ENCODE assay signal across 22 mouse cellular contexts in genomic region chr9:85521342-85521741, GRCm38 (mm10).
DNase-seq lines count a peak whose midpoint lies in the region; ATAC-seq and TF ChIP-seq lines count a peak whose summit lies in the region.
"Had no signal": no experiment of that assay in that cellular context is flagged by ENCODE, and none has a peak within 500 bp of the region (broad histone marks: within the 10 kb centered on the region; RNA-seq: fewer than 3 reads in every experiment).

No protein-coding gene starts in this region.

- WGBS in hindbrain, postnatal 0 days: 86% methylated on average over 2 of the region's 2 CpGs
- 93% methylated on average over 2 of the region's 2 CpGs for WGBS in hindbrain, embryonic 12.5 days
- WGBS in liver, postnatal 0 days (ENCODE audit: insufficient replicate concordance): 55% methylated on average over 2 of the region's 2 CpGs
- WGBS in liver, embryonic 11.5 days: 57% methylated on average over 2 of the region's 2 CpGs
- 86% methylated on average over 2 of the region's 2 CpGs for WGBS in kidney, embryonic 16.5 days

- no peaks in the 10 kb centered on the region for H3K36me3 ChIP-seq in hindbrain, postnatal 0 days (ENCODE audit: insufficient read depth, low read length)
- H3K36me3 ChIP-seq in hindbrain, embryonic 12.5 days: no peaks in the 10 kb centered on the region
- H3K36me3 ChIP-seq in liver, postnatal 0 days (replicated peaks; ENCODE audit: insufficient read depth, low read length): no peaks in the 10 kb centered on the region
- H3K36me3 ChIP-seq in liver, embryonic 11.5 days (ENCODE audit: control insufficient read depth, insufficient read depth, low read length): no peaks in the 10 kb centered on the region
- no peaks in the 10 kb centered on the region for H3K36me3 ChIP-seq in kidney, embryonic 16.5 days (ENCODE audit: insufficient read depth, low read length)
- H3K36me3 ChIP-seq: embryonic facial prominence, embryonic 15.5 days; forebrain, embryonic 15.5 days; G1E; heart, embryonic 15.5 days; hindbrain, embryonic 15.5 days; intestine, embryonic 15.5 days; kidney, embryonic 15.5 days; limb, embryonic 12.5 days; liver, embryonic 13.5 days; lung, embryonic 15.5 days; midbrain, embryonic 12.5 days had no signal

- H3K27me3 ChIP-seq in hindbrain, postnatal 0 days (ENCODE audit: insufficient read depth, low read length): no peaks in the 10 kb centered on the region
- no peaks in the 10 kb centered on the region for H3K27me3 ChIP-seq in hindbrain, embryonic 12.5 days
- no peaks in the 10 kb centered on the region for H3K27me3 ChIP-seq in liver, postnatal 0 days (ENCODE audit: insufficient read depth, low read length)
- H3K27me3 ChIP-seq in liver, embryonic 11.5 days (replicated peaks; ENCODE audit: control insufficient read depth, insufficient read depth, low read length): no peaks in the 10 kb centered on the region
- no peaks in the 10 kb centered on the region for H3K27me3 ChIP-seq in kidney, embryonic 16.5 days (ENCODE audit: insufficient read depth, low read length)
- H3K27me3 ChIP-seq: embryonic facial prominence, embryonic 15.5 days; forebrain, embryonic 15.5 days; heart, embryonic 15.5 days; hindbrain, embryonic 15.5 days; intestine, embryonic 15.5 days; kidney, embryonic 15.5 days; limb, embryonic 12.5 days; liver, embryonic 13.5 days; lung, embryonic 15.5 days; midbrain, embryonic 12.5 days had no signal

- no peaks in the 10 kb centered on the region for H3K4me1 ChIP-seq in hindbrain, postnatal 0 days (ENCODE audit: insufficient read depth, low read length)
- no peaks in the 10 kb centered on the region for H3K4me1 ChIP-seq in hindbrain, embryonic 12.5 days
- no peaks in the 10 kb centered on the region for H3K4me1 ChIP-seq in liver, postnatal 0 days (ENCODE audit: insufficient read depth)
- no peaks in the 10 kb centered on the region for H3K4me1 ChIP-seq in liver, embryonic 11.5 days (replicated peaks; ENCODE audit: control insufficient read depth, insufficient read depth, low read length)
- no peaks in the 10 kb centered on the region for H3K4me1 ChIP-seq in kidney, embryonic 16.5 days (ENCODE audit: insufficient read depth, low read length)
- H3K4me1 ChIP-seq: embryonic facial prominence, embryonic 15.5 days; forebrain, embryonic 15.5 days; heart, embryonic 15.5 days; hindbrain, embryonic 15.5 days; intestine, embryonic 15.5 days; kidney, embryonic 15.5 days; limb, embryonic 12.5 days; liver, embryonic 13.5 days; lung, embryonic 15.5 days; midbrain, embryonic 12.5 days had no signal

- H3K9me3 ChIP-seq in hindbrain, postnatal 0 days (ENCODE audit: low read length): no peaks in the 10 kb centered on the region
- no peaks in the 10 kb centered on the region for H3K9me3 ChIP-seq in hindbrain, embryonic 12.5 days (replicated peaks)
- H3K9me3 ChIP-seq in liver, postnatal 0 days (ENCODE audit: low read length): no peaks in the 10 kb centered on the region
- no peaks in the 10 kb centered on the region for H3K9me3 ChIP-seq in liver, embryonic 11.5 days (ENCODE audit: control insufficient read depth, low read length)
- no peaks in the 10 kb centered on the region for H3K9me3 ChIP-seq in kidney, embryonic 16.5 days (ENCODE audit: low read length)
- H3K9me3 ChIP-seq: embryonic facial prominence, embryonic 15.5 days; forebrain, embryonic 15.5 days; G1E; heart, embryonic 15.5 days; hindbrain, embryonic 15.5 days; intestine, embryonic 15.5 days; kidney, embryonic 15.5 days; limb, embryonic 12.5 days; liver, embryonic 13.5 days; lung, embryonic 15.5 days; midbrain, embryonic 12.5 days had no signal

- 0 out of 2 replicates have a peak, but pooled peaks have one; percentile 34 for TF ChIP-seq EP300 in liver, postnatal 0 days (IDR thresholded peaks at IDR 0.05; ENCODE audit: low read depth)

- 0 out of 2 replicates have a peak, but pooled peaks have one; percentile 3 for TF ChIP-seq CTCF in hindbrain, postnatal 0 days (IDR thresholded peaks at IDR 0.05; ENCODE audit: low read depth)
- TF ChIP-seq CTCF in liver, postnatal 0 days (IDR thresholded peaks at IDR 0.05; ENCODE audit: low read depth): peak; percentile 25

- no peak for DNase-seq in hindbrain, postnatal 0 days (ENCODE audit: low spot score)
- DNase-seq in liver, postnatal 0 days: no peak
- DNase-seq in liver, embryonic 11.5 days (ENCODE audit: low spot score): no peak
- DNase-seq in c-Kit-positive CD71-positive TER-119-negative erythroid progenitor cells, embryonic 14.5 days (ENCODE audit: low read depth): peak; percentile 6
- no peak for DNase-seq in adrenal gland, postnatal 36 days
- DNase-seq: adrenal gland, adult 2 months; cerebellum, adult 8-10 months; gastrocnemius, postnatal 25 days; heart, postnatal 4 days; liver, embryonic 13.5 days had no signal

- no peak overlapping the region for H3K4me3 ChIP-seq in hindbrain, postnatal 0 days (ENCODE audit: low read length)
- no peak overlapping the region for H3K4me3 ChIP-seq in hindbrain, embryonic 12.5 days
- H3K4me3 ChIP-seq in liver, postnatal 0 days (ENCODE audit: low read depth, low read length): no peak overlapping the region
- H3K4me3 ChIP-seq in liver, embryonic 11.5 days (ENCODE audit: low read depth, low read length): no peak overlapping the region
- no peak overlapping the region for H3K4me3 ChIP-seq in kidney, embryonic 16.5 days (ENCODE audit: low read length)
- H3K4me3 ChIP-seq: embryonic facial prominence, embryonic 15.5 days; forebrain, embryonic 15.5 days; heart, embryonic 15.5 days; hindbrain, embryonic 15.5 days; intestine, embryonic 15.5 days; kidney, embryonic 15.5 days; limb, embryonic 12.5 days; liver, embryonic 13.5 days; lung, embryonic 15.5 days; midbrain, embryonic 12.5 days had no signal

- H3K9ac ChIP-seq in hindbrain, postnatal 0 days (replicated peaks; ENCODE audit: low read length): no peak overlapping the region
- no peak overlapping the region for H3K9ac ChIP-seq in hindbrain, embryonic 12.5 days
- H3K9ac ChIP-seq in liver, postnatal 0 days (replicated peaks): no peak overlapping the region
- H3K9ac ChIP-seq in liver, embryonic 11.5 days (ENCODE audit: low read depth, low read length): no peak overlapping the region
- no peak overlapping the region for H3K9ac ChIP-seq in kidney, embryonic 16.5 days (replicated peaks; ENCODE audit: low read length)
- H3K9ac ChIP-seq: embryonic facial prominence, embryonic 15.5 days; forebrain, embryonic 15.5 days; heart, embryonic 15.5 days; hindbrain, embryonic 15.5 days; intestine, embryonic 15.5 days; kidney, embryonic 15.5 days; limb, embryonic 12.5 days; liver, embryonic 13.5 days; lung, embryonic 15.5 days; midbrain, embryonic 12.5 days had no signal

- no peak for ATAC-seq in hindbrain, postnatal 0 days
- no peak for ATAC-seq in hindbrain, embryonic 12.5 days (ENCODE audit: low FRiP score)
- ATAC-seq in liver, postnatal 0 days: no peak
- ATAC-seq in liver, embryonic 11.5 days (replicated peaks; ENCODE audit: low FRiP score): no peak
- no peak for ATAC-seq in kidney, embryonic 16.5 days (ENCODE audit: low FRiP score, low TSS enrichment)
- ATAC-seq: forebrain, embryonic 15.5 days; intestine, embryonic 15.5 days had no signal

- no peak overlapping the region for H3K4me2 ChIP-seq in hindbrain, postnatal 0 days (ENCODE audit: low read depth, low read length)
- H3K4me2 ChIP-seq in hindbrain, embryonic 12.5 days (replicated peaks): no peak overlapping the region
- H3K4me2 ChIP-seq in liver, postnatal 0 days (ENCODE audit: low read depth, low read length): no peak overlapping the region
- H3K4me2 ChIP-seq in liver, embryonic 11.5 days: no peak overlapping the region
- no peak overlapping the region for H3K4me2 ChIP-seq in kidney, embryonic 16.5 days (replicated peaks; ENCODE audit: low read depth, low read length)
- H3K4me2 ChIP-seq: embryonic facial prominence, embryonic 15.5 days; forebrain, embryonic 15.5 days; heart, embryonic 15.5 days; hindbrain, embryonic 15.5 days; intestine, embryonic 15.5 days; kidney, embryonic 15.5 days; limb, embryonic 12.5 days; liver, embryonic 13.5 days; lung, embryonic 15.5 days; midbrain, embryonic 12.5 days had no signal

- H3K27ac ChIP-seq in hindbrain, postnatal 0 days: no peak overlapping the region
- no peak overlapping the region for H3K27ac ChIP-seq in hindbrain, embryonic 12.5 days
- H3K27ac ChIP-seq in liver, postnatal 0 days (ENCODE audit: low read depth): no peak overlapping the region
- H3K27ac ChIP-seq in liver, embryonic 11.5 days (ENCODE audit: low read depth, low read length): no peak overlapping the region
- no peak overlapping the region for H3K27ac ChIP-seq in kidney, embryonic 16.5 days (ENCODE audit: low read length)
- H3K27ac ChIP-seq: embryonic facial prominence, embryonic 15.5 days; forebrain, embryonic 15.5 days; heart, embryonic 15.5 days; hindbrain, embryonic 15.5 days; intestine, embryonic 15.5 days; kidney, embryonic 15.5 days; limb, embryonic 12.5 days; liver, embryonic 13.5 days; lung, embryonic 15.5 days; midbrain, embryonic 12.5 days had no signal
